Comparison of ENCODE assay signal across 13 mouse cellular contexts in the genomic region with DNA sequence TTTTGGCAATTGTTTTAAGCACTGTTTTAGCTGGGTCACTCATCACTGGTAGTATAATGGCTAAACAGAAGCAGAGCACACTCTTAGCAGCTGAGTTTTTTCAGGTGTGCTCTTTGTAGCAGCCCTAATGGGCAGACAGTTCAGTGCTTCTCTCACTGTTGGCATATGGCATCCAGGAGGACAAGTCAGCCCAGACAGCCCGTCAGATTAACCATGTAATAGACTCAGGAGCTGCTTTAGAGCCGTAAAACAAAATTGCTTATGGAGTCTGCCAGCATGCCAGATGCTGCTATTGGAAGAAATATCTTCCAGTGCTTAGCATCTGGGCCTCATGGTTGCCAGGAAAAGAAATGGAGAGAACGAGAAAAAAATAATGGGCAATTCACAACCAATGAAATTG.
DNase-seq lines count a peak whose midpoint lies in the region; ATAC-seq lines count a peak whose summit lies in the region.
"Had no signal": no experiment of that assay in that cellular context is flagged by ENCODE, and none has a peak within 500 bp of the region (broad histone marks: within the 10 kb centered on the region; RNA-seq: fewer than 3 reads in every experiment).

No protein-coding gene starts in this region.

- 46% methylated on average over 3 of the region's 3 CpGs for WGBS in forebrain, embryonic 15.5 days
- WGBS in forebrain, embryonic 10.5 days, result 80% methylated on average over 3 of the region's 3 CpGs
- 43% methylated on average over 3 of the region's 3 CpGs for WGBS in neural tube, embryonic 11.5 days
- WGBS in hindbrain, embryonic 16.5 days, result 36% methylated on average over 3 of the region's 3 CpGs
- 66% methylated on average over 3 of the region's 3 CpGs for WGBS in kidney, embryonic 14.5 days

- H3K27ac ChIP-seq in forebrain, embryonic 15.5 days (replicated peaks), result peak overlapping the region; percentile 11; the same call in 1 of the 2 replicates
- no peak overlapping the region for H3K27ac ChIP-seq in forebrain, embryonic 10.5 days
- no peak overlapping the region for H3K27ac ChIP-seq in neural tube, embryonic 11.5 days (ENCODE audit: low read depth, low read length)
- no peak overlapping the region for H3K27ac ChIP-seq in hindbrain, embryonic 16.5 days (ENCODE audit: low read depth, low read length)
- H3K27ac ChIP-seq in kidney, embryonic 14.5 days (ENCODE audit: low read depth, low read length), result no peak overlapping the region

- no peak overlapping the region for H3K4me2 ChIP-seq in forebrain, embryonic 15.5 days (replicated peaks)
- H3K4me2 ChIP-seq in neural tube, embryonic 11.5 days (ENCODE audit: low read depth), result no peak overlapping the region
- no peak overlapping the region for H3K4me2 ChIP-seq in hindbrain, embryonic 16.5 days (ENCODE audit: low read length)
- no peak overlapping the region for H3K4me2 ChIP-seq in kidney, embryonic 14.5 days (replicated peaks; ENCODE audit: low read depth, low read length)

- DNase-seq in forebrain, embryonic 10.5 days (ENCODE audit: extremely low spot score, low spot score), result no peak
- no peak for DNase-seq in neural tube, embryonic 11.5 days (ENCODE audit: low spot score)
- DNase-seq in neural tube, embryonic 10.5 days (ENCODE audit: extremely low spot score, low spot score), result no peak
- no peak for DNase-seq in frontal cortex, postnatal 10 days (ENCODE audit: low spot score in 2 of 2)
- DNase-seq: adrenal gland, adult 8-10 months; gastrocnemius, postnatal 36 days; kidney, adult 8-10 months; right cerebral cortex, postnatal 4 days; thymus, adult 2 months had no signal

- H3K9ac ChIP-seq in forebrain, embryonic 15.5 days (replicated peaks), result no peak overlapping the region
- H3K9ac ChIP-seq in neural tube, embryonic 11.5 days (ENCODE audit: low read length), result no peak overlapping the region
- H3K9ac ChIP-seq in hindbrain, embryonic 16.5 days (ENCODE audit: low read depth, low read length), result no peak overlapping the region
- H3K9ac ChIP-seq in kidney, embryonic 14.5 days (ENCODE audit: low read depth, low read length), result no peak overlapping the region

- no peaks in the 10 kb centered on the region for H3K27me3 ChIP-seq in forebrain, embryonic 15.5 days
- no peaks in the 10 kb centered on the region for H3K27me3 ChIP-seq in forebrain, embryonic 10.5 days (ENCODE audit: poor library complexity, severe bottlenecking)
- no peaks in the 10 kb centered on the region for H3K27me3 ChIP-seq in neural tube, embryonic 11.5 days (ENCODE audit: control insufficient read depth, insufficient read depth, low read length)
- no peaks in the 10 kb centered on the region for H3K27me3 ChIP-seq in hindbrain, embryonic 16.5 days (replicated peaks; ENCODE audit: control insufficient read depth, insufficient read depth, low read length)
- H3K27me3 ChIP-seq in kidney, embryonic 14.5 days (ENCODE audit: control insufficient read depth, insufficient read depth, low read length), result no peaks in the 10 kb centered on the region

- no peaks in the 10 kb centered on the region for H3K4me1 ChIP-seq in forebrain, embryonic 15.5 days
- H3K4me1 ChIP-seq in forebrain, embryonic 10.5 days, result no peaks in the 10 kb centered on the region
- H3K4me1 ChIP-seq in neural tube, embryonic 11.5 days (ENCODE audit: control insufficient read depth, insufficient read depth, low read length), result no peaks in the 10 kb centered on the region
- H3K4me1 ChIP-seq in hindbrain, embryonic 16.5 days (ENCODE audit: control insufficient read depth, insufficient read depth, low read depth, low read length), result no peaks in the 10 kb centered on the region
- H3K4me1 ChIP-seq in kidney, embryonic 14.5 days (ENCODE audit: control insufficient read depth, insufficient read depth, low read length), result no peaks in the 10 kb centered on the region

- ATAC-seq in forebrain, embryonic 15.5 days (replicated peaks), result peak; percentile 57; the same call in 1 of the 2 replicates
- ATAC-seq in neural tube, embryonic 11.5 days (ENCODE audit: insufficient read depth, low FRiP score, low TSS enrichment), result 0 out of 2 replicates have a peak, but pooled peaks have one; percentile 32
- ATAC-seq in hindbrain, embryonic 16.5 days, result peak; percentile 94
- no peak for ATAC-seq in kidney, embryonic 14.5 days (ENCODE audit: low FRiP score, low TSS enrichment)

- no peaks in the 10 kb centered on the region for H3K36me3 ChIP-seq in forebrain, embryonic 15.5 days
- H3K36me3 ChIP-seq in forebrain, embryonic 10.5 days (replicated peaks), result no peaks in the 10 kb centered on the region
- H3K36me3 ChIP-seq in neural tube, embryonic 11.5 days (ENCODE audit: control insufficient read depth, insufficient read depth, low read length), result no peaks in the 10 kb centered on the region
- H3K36me3 ChIP-seq in hindbrain, embryonic 16.5 days (ENCODE audit: control insufficient read depth, insufficient read depth, low read length), result no peaks in the 10 kb centered on the region
- H3K36me3 ChIP-seq in kidney, embryonic 14.5 days (ENCODE audit: control insufficient read depth, insufficient read depth, low read length), result no peaks in the 10 kb centered on the region
- H3K36me3 ChIP-seq: G1E had no signal

- H3K9me3 ChIP-seq in forebrain, embryonic 15.5 days, result no peaks in the 10 kb centered on the region
- H3K9me3 ChIP-seq in forebrain, embryonic 10.5 days, result no peaks in the 10 kb centered on the region
- no peaks in the 10 kb centered on the region for H3K9me3 ChIP-seq in neural tube, embryonic 11.5 days (ENCODE audit: control insufficient read depth, low read length)
- H3K9me3 ChIP-seq in hindbrain, embryonic 16.5 days (ENCODE audit: control insufficient read depth, low read length), result no peaks in the 10 kb centered on the region
- H3K9me3 ChIP-seq in kidney, embryonic 14.5 days (ENCODE audit: control insufficient read depth, low read length), result no peaks in the 10 kb centered on the region

- no peak overlapping the region for H3K4me3 ChIP-seq in forebrain, embryonic 15.5 days
- H3K4me3 ChIP-seq in forebrain, embryonic 10.5 days, result no peak overlapping the region
- no peak overlapping the region for H3K4me3 ChIP-seq in neural tube, embryonic 11.5 days (ENCODE audit: low read depth, low read length)
- no peak overlapping the region for H3K4me3 ChIP-seq in hindbrain, embryonic 16.5 days (ENCODE audit: low read length)
- H3K4me3 ChIP-seq in kidney, embryonic 14.5 days (ENCODE audit: low read length), result no peak overlapping the region
